Mouse (Mus musculus): ENCODE data around the gene Fgfr2. TPM values are rescaled to one million over a fixed set of nuclear protein-coding genes. Genes with fewer than 3 reads are reported as not detected.

Gene Fgfr2
- polyA plus RNA-seq, 1 experiment from 2014 or later, result 11.2 TPM

DNA sequence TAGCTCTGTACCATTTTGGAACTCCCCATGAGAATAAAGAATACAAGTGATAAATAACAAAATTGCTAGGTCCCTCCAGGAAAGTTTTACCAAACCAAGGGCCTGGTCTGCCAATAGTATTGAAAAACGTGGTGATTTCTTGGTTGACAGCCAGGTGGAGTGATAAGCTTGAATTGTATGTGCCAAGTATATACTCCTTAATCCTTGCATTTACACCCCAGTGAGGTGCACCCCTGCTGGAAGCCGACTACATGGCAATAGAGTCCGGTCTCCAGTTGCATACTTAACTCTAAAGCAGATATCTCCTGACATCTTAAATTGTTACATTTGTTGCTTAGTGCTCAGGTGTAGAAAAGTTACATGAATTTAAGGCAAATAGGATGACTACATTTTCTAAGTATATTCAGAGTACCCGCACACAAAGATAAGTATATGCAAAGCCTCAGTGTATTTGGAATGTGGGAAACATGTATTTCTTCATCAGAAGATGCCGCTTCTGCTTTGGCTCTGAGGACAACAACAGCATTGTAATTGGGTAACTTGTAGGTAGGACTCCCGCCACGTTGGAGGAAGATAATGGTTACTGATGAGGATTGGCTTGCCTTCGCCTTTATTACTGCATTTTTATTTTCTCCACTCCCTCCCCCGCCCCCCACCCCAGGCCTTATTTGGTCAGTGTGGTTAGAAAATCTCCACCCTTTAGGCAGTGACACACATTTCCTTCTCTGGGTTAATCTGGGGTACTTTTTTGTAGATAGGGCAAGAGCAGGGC, 1751.1 kb downstream of the Fgfr2 start:
- ATAC-seq (no peak), DNase-seq (no peak)
- Histone ChIP-seq H3K4me2 (ENCODE audit: low read depth, low read length) (peak overlapping the region; percentile 91), H3K36me3 (replicated peaks; ENCODE audit: insufficient read depth, low read length) (no peaks in the 10 kb centered on the region), H3K27ac (ENCODE audit: low read depth) (no peak overlapping the region), H3K27me3 (ENCODE audit: insufficient read depth, low read length) (no peaks in the 10 kb centered on the region), H3K4me3 (ENCODE audit: low read depth, low read length) (peak overlapping the region; percentile 75), H3K9ac (replicated peaks) (peak overlapping the region; percentile 84; the same call in 1 of the 2 replicates), H3K4me1 (ENCODE audit: insufficient read depth) (peaks cover 16% of the 10 kb centered on the region), H3K9me3 (ENCODE audit: low read length) (no peaks in the 10 kb centered on the region)
- TF ChIP-seq CTCF (IDR thresholded peaks at IDR 0.05; ENCODE audit: low read depth), result 0 out of 2 replicates have a peak, but pooled peaks have one; percentile 11
- no peak for TF ChIP-seq EP300 (IDR thresholded peaks at IDR 0.05; ENCODE audit: low read depth)
- WGBS (ENCODE audit: insufficient replicate concordance), result 47% methylated on average over 9 of the region's 9 CpGs

DNA sequence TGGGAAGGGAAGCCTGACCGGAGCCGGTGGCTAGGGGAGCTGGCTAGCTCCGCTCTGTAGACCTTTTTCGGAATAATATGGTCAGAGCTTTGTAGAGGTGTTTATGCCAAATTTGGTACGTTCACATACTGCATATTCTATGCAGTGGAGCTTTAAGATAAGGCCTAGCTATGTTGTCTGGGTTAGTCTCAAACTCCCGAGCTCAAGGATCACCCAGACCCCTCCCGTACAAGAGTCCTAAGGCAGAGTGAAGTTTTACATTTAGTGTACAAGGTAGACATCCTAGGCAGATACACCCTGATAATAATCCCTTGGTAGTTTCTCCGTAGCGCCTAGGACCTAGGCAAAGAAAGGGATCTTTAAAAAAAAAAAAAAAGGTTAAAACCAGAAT, 1751.7 kb downstream of the Fgfr2 start:
- no peaks in the 10 kb centered on the region for H3K9me3 ChIP-seq (ENCODE audit: low read length)
- DNase-seq (no peak), ATAC-seq (no peak)
- peak overlapping the region; percentile 90 for H3K27ac ChIP-seq (ENCODE audit: low read depth)
- peak overlapping the region; percentile 84 for H3K9ac ChIP-seq (replicated peaks)
- TF ChIP-seq CTCF (IDR thresholded peaks at IDR 0.05; ENCODE audit: low read depth) (no peak), EP300 (IDR thresholded peaks at IDR 0.05; ENCODE audit: low read depth) (no peak)
- H3K27me3 ChIP-seq (ENCODE audit: insufficient read depth, low read length), result no peaks in the 10 kb centered on the region
- 8% methylated on average over 9 of the region's 9 CpGs for WGBS (ENCODE audit: insufficient replicate concordance)
- no peaks in the 10 kb centered on the region for H3K36me3 ChIP-seq (replicated peaks; ENCODE audit: insufficient read depth, low read length)
- H3K4me3 ChIP-seq (ENCODE audit: low read depth, low read length), result peak overlapping the region; percentile 75
- peak overlapping the region; percentile 91 for H3K4me2 ChIP-seq (ENCODE audit: low read depth, low read length)
- H3K4me1 ChIP-seq (ENCODE audit: insufficient read depth), result peaks cover 16% of the 10 kb centered on the region

DNA sequence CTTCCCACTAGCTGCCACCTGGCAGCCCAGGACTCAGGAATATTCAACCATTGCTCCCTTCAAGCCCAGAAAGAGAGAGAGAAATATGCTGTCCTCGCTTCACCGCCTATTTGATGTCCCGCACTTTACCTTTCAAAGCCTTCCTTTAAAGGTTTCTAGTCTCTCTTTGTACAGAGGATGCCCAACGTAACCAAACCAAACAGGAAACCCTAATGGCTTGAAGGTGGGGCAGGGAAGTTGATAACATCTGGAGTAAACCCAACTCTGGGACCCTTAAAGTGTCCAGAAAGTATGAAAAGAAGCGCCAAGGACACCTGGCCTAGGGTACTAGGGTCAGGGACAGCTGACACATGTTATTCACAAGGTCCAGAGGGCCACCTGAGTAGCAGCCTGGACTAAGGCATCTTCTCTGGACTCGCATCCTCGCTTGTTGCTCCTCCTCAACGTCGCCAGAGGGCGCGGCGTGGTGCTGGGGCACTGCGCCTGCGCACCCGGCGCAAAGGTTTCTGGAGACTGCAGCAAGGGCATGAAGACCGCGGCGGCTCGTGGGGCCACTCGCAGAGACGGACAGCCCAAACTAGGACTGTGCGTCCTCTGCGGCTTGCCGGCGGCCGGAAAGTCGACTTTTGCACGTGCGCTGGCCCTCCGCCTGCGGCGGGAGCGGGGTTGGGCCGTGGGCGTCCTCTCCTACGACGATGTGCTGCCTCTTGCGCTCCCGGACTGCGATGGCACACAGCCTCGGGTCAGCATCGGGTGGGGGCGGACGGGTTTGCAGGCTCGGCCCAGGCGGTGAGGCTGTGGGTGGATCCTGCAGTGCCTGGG, 1752.3 kb downstream of the Fgfr2 start, which contains the start of gene Pstk:
TSS of gene Pstk (plus strand) at position 494 of the 822 bp plus-strand sequence.
- no peaks in the 10 kb centered on the region for H3K9me3 ChIP-seq (ENCODE audit: low read length)
- TF ChIP-seq CTCF (IDR thresholded peaks at IDR 0.05; ENCODE audit: low read depth) (peak; percentile 96), EP300 (IDR thresholded peaks at IDR 0.05; ENCODE audit: low read depth) (no peak)
- no peaks in the 10 kb centered on the region for H3K36me3 ChIP-seq (replicated peaks; ENCODE audit: insufficient read depth, low read length)
- DNase-seq, result peak; percentile 90
- H3K4me1 ChIP-seq (ENCODE audit: insufficient read depth), result peaks cover 16% of the 10 kb centered on the region
- H3K4me3 ChIP-seq (ENCODE audit: low read depth, low read length), result peak within 1 kb of the TSS; percentile 75
- ATAC-seq, result peak; percentile 95
- peak within 1 kb of the TSS; percentile 90 for H3K27ac ChIP-seq (ENCODE audit: low read depth)
- no peaks in the 10 kb centered on the region for H3K27me3 ChIP-seq (ENCODE audit: insufficient read depth, low read length)
- WGBS (ENCODE audit: insufficient replicate concordance), result 4% methylated on average over 47 of the region's 47 CpGs
- peak within 1 kb of the TSS; percentile 84 for H3K9ac ChIP-seq (replicated peaks)
- peak within 1 kb of the TSS; percentile 91 for H3K4me2 ChIP-seq (ENCODE audit: low read depth, low read length)

DNA sequence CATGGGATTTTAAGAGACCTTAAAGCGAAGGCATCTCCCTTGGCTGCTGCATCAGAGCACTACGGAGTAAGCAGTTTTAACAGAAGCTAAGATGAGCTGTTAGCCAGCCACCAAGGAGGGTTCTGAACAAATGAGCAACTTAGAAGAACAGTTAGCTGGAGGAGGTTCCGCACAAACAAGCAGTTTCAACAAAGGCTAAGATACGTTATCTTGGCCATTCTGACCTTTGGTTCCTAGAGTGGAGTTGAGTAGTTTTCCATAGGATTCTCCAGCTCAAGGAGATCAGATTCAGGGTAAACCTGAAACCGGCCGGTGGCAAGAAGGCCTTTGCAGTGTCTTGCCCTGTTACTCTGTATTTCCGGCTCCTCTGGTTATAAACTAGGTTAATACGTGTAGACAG, 1759.0 kb downstream of the Fgfr2 start:
- H3K4me2 ChIP-seq (ENCODE audit: low read depth, low read length), result no peak overlapping the region
- DNase-seq (no peak), ATAC-seq (no peak)
- WGBS (ENCODE audit: insufficient replicate concordance), result 83% methylated on average over 8 of the region's 8 CpGs
- no peaks in the 10 kb centered on the region for H3K27me3 ChIP-seq (ENCODE audit: insufficient read depth, low read length)
- H3K9me3 ChIP-seq (ENCODE audit: low read length), result no peaks in the 10 kb centered on the region
- H3K27ac ChIP-seq (ENCODE audit: low read depth), result no peak overlapping the region
- TF ChIP-seq CTCF (IDR thresholded peaks at IDR 0.05; ENCODE audit: low read depth) (no peak), EP300 (IDR thresholded peaks at IDR 0.05; ENCODE audit: low read depth) (no peak)
- H3K9ac ChIP-seq (replicated peaks), result no peak overlapping the region
- H3K4me1 ChIP-seq (ENCODE audit: insufficient read depth), result peaks cover 11% of the 10 kb centered on the region
- peaks cover 3% of the 10 kb centered on the region; the same call in 1 of the 2 replicates for H3K36me3 ChIP-seq (replicated peaks; ENCODE audit: insufficient read depth, low read length)
- H3K4me3 ChIP-seq (ENCODE audit: low read depth, low read length), result no peak overlapping the region

DNA sequence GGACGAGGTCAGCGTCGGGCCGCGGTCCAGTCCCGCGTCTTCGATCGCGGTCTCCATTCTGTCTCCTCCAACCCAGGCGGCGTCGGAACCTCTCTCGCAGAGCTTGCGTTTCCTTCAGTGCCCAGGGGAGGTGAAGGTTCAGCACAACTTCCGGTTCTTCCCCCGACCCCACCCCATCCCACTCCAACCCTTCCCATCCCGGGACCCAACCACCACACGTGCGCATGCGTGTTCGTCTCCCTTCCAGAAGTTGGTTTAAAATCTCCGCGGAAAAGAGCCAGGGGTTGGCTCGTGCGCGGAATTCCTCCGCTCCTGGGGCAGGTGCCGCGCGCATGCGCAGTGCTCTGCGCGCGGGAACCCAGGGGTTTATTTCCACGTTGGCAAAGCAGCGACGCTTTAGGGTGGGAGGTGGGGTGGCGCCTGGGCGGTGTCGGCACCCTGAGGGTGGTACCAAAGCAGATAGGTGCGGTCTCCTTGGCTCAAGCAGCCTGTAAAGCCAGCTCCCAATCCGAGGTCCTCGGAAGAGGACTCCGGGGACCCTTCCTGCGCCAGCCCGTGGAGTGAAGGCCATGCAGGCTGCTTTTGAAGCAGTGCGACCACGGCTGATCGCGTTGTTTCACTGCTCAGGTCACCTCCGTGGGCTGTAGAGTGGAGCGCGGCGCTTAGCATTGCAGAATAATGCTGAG, 1760.4 kb downstream of the Fgfr2 start, which contains the start of gene 2310057M21Rik:
TSS of gene 2310057M21Rik (minus strand) at position 145 of the 686 bp plus-strand sequence.
- peak within 1 kb of the TSS; percentile 95 for H3K27ac ChIP-seq (ENCODE audit: low read depth)
- peak within 1 kb of the TSS; percentile 98 for H3K4me2 ChIP-seq (ENCODE audit: low read depth, low read length)
- WGBS (ENCODE audit: insufficient replicate concordance), result under 1% methylated on average over 53 of the region's 55 CpGs
- H3K27me3 ChIP-seq (ENCODE audit: insufficient read depth, low read length), result no peaks in the 10 kb centered on the region
- ATAC-seq, result peak; percentile 98
- no peaks in the 10 kb centered on the region for H3K9me3 ChIP-seq (ENCODE audit: low read length)
- peak; percentile 93 for DNase-seq
- H3K9ac ChIP-seq (replicated peaks), result peak within 1 kb of the TSS; percentile 96
- H3K4me1 ChIP-seq (ENCODE audit: insufficient read depth), result peaks cover 11% of the 10 kb centered on the region
- H3K4me3 ChIP-seq (ENCODE audit: low read depth, low read length), result peak within 1 kb of the TSS; percentile 93
- TF ChIP-seq CTCF (IDR thresholded peaks at IDR 0.05; ENCODE audit: low read depth), result no peak
- TF ChIP-seq EP300 (IDR thresholded peaks at IDR 0.05; ENCODE audit: low read depth), result no peak
- peaks cover 15% of the 10 kb centered on the region for H3K36me3 ChIP-seq (replicated peaks; ENCODE audit: insufficient read depth, low read length)

Data from liver, postnatal 0 days (tissue).